Mouse (Mus musculus): ENCODE data around the gene Chd5. TPM values are rescaled to one million over a fixed set of nuclear protein-coding genes. Genes with fewer than 3 reads are reported as not detected.

Chd5 gene
- total and polyA plus RNA-seq, 2 experiments from 2014 or later, result 0.03 to 0.11 TPM

DNA sequence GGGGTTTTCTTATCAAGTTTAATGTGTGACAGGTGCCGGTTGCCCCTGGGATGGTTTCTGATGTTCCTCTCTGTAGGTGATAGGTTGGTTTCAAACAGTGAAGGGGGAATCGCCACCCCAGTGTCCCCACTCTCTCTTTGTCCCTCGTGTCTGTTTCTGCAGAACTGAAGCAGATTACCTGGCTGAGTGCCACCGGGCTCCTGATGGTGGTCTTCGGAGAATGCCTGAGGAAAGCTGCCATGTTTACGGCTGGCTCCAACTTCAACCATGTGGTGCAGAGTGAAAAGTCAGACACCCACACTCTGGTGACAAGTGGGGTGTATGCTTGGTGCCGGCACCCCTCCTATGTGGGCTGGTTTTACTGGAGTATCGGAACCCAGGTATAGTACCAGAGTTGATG, 38.1 kb upstream of the Chd5 start:
- Histone ChIP-seq H3K36me3 (replicated peaks; ENCODE audit: control insufficient read depth, insufficient read depth, low read length) (peaks cover 42% of the 10 kb centered on the region), H3K9me3 (replicated peaks; ENCODE audit: control insufficient read depth, low read length) (no peaks in the 10 kb centered on the region), H3K4me2 (ENCODE audit: low read depth, low read length) (no peak overlapping the region), H3K4me3 (ENCODE audit: low read depth, low read length) (no peak overlapping the region), H3K27ac (ENCODE audit: low read depth) (no peak overlapping the region), H3K27me3 (ENCODE audit: control insufficient read depth, insufficient read depth, low read length) (no peaks in the 10 kb centered on the region), H3K4me1 (ENCODE audit: control insufficient read depth, insufficient read depth) (peaks cover 10% of the 10 kb centered on the region; the same call in 1 of the 2 replicates), H3K9ac (replicated peaks; ENCODE audit: low read depth, low read length) (no peak overlapping the region)
- 88% methylated on average over 8 of the region's 8 CpGs for WGBS
- ATAC-seq (ENCODE audit: insufficient read depth, low read depth) (no peak), DNase-seq (ENCODE audit: low spot score) (no peak)
- TF ChIP-seq EP300 (IDR thresholded peaks at IDR 0.05; ENCODE audit: low read depth) (no peak), CTCF (IDR thresholded peaks at IDR 0.05; ENCODE audit: low read depth) (no peak)

DNA sequence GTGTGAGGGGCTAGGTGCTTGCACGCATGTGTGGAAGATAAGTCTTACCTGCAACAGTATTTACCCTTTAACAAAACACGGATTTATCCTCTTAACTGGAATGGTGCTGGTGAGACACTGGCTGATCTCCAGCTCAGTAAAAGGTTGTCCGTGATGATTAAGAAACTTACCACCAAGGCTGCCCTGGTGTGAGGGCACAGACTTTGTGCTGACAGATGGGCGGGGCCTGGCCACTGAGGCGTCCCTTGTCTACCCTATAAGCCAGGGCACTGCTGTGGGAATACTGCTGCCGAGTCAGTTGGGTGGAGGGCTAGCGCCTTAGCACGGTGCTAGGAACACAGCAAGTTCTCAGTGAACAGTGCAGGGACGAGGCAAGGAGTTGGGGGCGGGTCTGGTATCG, 36.4 kb upstream of the Chd5 start:
- Histone ChIP-seq H3K9me3 (replicated peaks; ENCODE audit: control insufficient read depth, low read length) (no peaks in the 10 kb centered on the region), H3K27me3 (ENCODE audit: control insufficient read depth, insufficient read depth, low read length) (no peaks in the 10 kb centered on the region), H3K27ac (ENCODE audit: low read depth) (no peak overlapping the region), H3K4me1 (ENCODE audit: control insufficient read depth, insufficient read depth) (peaks cover 6% of the 10 kb centered on the region; the same call in 1 of the 2 replicates), H3K36me3 (replicated peaks; ENCODE audit: control insufficient read depth, insufficient read depth, low read length) (peaks cover 54% of the 10 kb centered on the region), H3K9ac (replicated peaks; ENCODE audit: low read depth, low read length) (no peak overlapping the region), H3K4me3 (ENCODE audit: low read depth, low read length) (no peak overlapping the region), H3K4me2 (ENCODE audit: low read depth, low read length) (no peak overlapping the region)
- no peak for TF ChIP-seq CTCF (IDR thresholded peaks at IDR 0.05; ENCODE audit: low read depth)
- no peak for TF ChIP-seq EP300 (IDR thresholded peaks at IDR 0.05; ENCODE audit: low read depth)
- ATAC-seq (ENCODE audit: insufficient read depth, low read depth), result no peak
- WGBS, result 74% methylated on average over 11 of the region's 11 CpGs
- DNase-seq (ENCODE audit: low spot score), result no peak

DNA sequence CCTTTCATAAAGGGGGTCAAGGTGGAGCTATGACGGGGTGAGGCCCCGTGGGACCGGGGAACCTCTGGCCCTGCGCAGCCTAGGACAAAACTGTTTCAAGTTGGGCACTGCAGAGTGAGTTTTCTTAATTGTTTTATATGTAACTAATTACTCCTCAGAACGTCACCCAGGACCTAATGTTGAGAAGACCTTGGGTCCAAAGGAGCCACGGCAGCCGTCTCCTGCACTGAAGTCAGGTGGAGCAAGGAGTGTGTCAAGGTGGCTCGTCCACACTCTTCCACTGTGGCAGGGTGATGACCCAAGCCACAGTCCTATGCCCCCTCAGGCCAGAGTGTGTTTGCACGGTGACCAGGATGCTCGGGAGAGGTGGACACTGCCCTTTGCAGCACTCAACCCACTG, 35.3 kb upstream of the Chd5 start:
- Histone ChIP-seq H3K4me2 (ENCODE audit: low read depth, low read length) (no peak overlapping the region), H3K4me1 (ENCODE audit: control insufficient read depth, insufficient read depth) (peaks cover 2% of the 10 kb centered on the region; the same call in 1 of the 2 replicates), H3K36me3 (replicated peaks; ENCODE audit: control insufficient read depth, insufficient read depth, low read length) (peaks cover 65% of the 10 kb centered on the region), H3K4me3 (ENCODE audit: low read depth, low read length) (no peak overlapping the region), H3K9me3 (replicated peaks; ENCODE audit: control insufficient read depth, low read length) (no peaks in the 10 kb centered on the region), H3K27me3 (ENCODE audit: control insufficient read depth, insufficient read depth, low read length) (no peaks in the 10 kb centered on the region), H3K27ac (ENCODE audit: low read depth) (no peak overlapping the region), H3K9ac (replicated peaks; ENCODE audit: low read depth, low read length) (no peak overlapping the region)
- ATAC-seq (ENCODE audit: insufficient read depth, low read depth) (no peak), DNase-seq (ENCODE audit: low spot score) (no peak)
- 92% methylated on average over 10 of the region's 10 CpGs for WGBS
- TF ChIP-seq CTCF (IDR thresholded peaks at IDR 0.05; ENCODE audit: low read depth) (no peak), EP300 (IDR thresholded peaks at IDR 0.05; ENCODE audit: low read depth) (no peak)

DNA sequence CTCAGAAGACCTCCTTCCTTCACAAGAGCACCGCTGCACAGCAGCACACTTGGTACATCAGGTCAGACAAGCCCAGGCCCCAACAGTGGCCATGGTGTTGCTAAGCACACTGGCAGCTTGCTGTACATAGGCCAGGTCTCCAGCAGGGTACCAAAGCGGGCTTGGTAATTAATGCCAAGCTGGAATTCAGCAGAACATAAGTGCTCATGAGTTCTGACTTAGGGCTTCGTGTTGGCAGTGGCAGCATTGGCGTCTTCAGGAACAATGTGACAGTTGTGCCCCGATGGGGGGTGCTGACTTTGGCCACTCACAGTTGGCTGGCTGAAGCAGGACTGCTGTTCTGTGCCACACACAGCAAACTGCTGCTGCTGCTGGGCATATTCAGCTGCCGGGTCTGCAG, 33.8 kb upstream of the Chd5 start:
- no peak for DNase-seq (ENCODE audit: low spot score)
- Histone ChIP-seq H3K36me3 (replicated peaks; ENCODE audit: control insufficient read depth, insufficient read depth, low read length) (peaks cover 76% of the 10 kb centered on the region), H3K27ac (ENCODE audit: low read depth) (no peak overlapping the region), H3K27me3 (ENCODE audit: control insufficient read depth, insufficient read depth, low read length) (no peaks in the 10 kb centered on the region), H3K9ac (replicated peaks; ENCODE audit: low read depth, low read length) (no peak overlapping the region), H3K4me3 (ENCODE audit: low read depth, low read length) (no peak overlapping the region), H3K4me2 (ENCODE audit: low read depth, low read length) (no peak overlapping the region), H3K9me3 (replicated peaks; ENCODE audit: control insufficient read depth, low read length) (no peaks in the 10 kb centered on the region), H3K4me1 (ENCODE audit: control insufficient read depth, insufficient read depth) (no peaks in the 10 kb centered on the region)
- no peak for ATAC-seq (ENCODE audit: insufficient read depth, low read depth)
- WGBS, result 85% methylated on average over 6 of the region's 6 CpGs
- TF ChIP-seq CTCF (IDR thresholded peaks at IDR 0.05; ENCODE audit: low read depth) (no peak), EP300 (IDR thresholded peaks at IDR 0.05; ENCODE audit: low read depth) (no peak)

DNA sequence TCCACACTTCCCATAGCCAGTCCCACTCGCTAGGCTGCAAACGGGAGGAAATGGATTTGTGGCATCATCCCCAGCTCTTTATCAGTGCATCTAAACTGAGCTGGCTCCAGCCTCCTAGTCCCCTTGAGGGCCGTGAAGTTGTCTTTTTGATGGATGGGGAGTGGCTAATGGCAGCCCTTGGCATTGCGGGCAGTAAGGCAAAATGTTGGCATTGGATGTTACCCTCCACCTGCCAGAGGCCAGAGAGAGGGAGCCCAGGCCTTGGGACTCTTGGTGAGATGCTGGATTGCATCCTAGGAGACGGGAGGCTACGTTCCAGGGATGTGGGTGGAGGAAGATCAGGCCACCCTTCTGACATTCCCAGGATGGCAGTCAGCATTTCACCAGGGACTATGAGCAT, 32.5 kb upstream of the Chd5 start:
- Histone ChIP-seq H3K9me3 (replicated peaks; ENCODE audit: control insufficient read depth, low read length) (no peaks in the 10 kb centered on the region), H3K4me1 (ENCODE audit: control insufficient read depth, insufficient read depth) (no peaks in the 10 kb centered on the region), H3K36me3 (replicated peaks; ENCODE audit: control insufficient read depth, insufficient read depth, low read length) (peaks cover 71% of the 10 kb centered on the region), H3K4me2 (ENCODE audit: low read depth, low read length) (no peak overlapping the region), H3K27ac (ENCODE audit: low read depth) (no peak overlapping the region), H3K4me3 (ENCODE audit: low read depth, low read length) (no peak overlapping the region), H3K27me3 (ENCODE audit: control insufficient read depth, insufficient read depth, low read length) (no peaks in the 10 kb centered on the region), H3K9ac (replicated peaks; ENCODE audit: low read depth, low read length) (no peak overlapping the region)
- no peak for DNase-seq (ENCODE audit: low spot score)
- ATAC-seq (ENCODE audit: insufficient read depth, low read depth), result no peak
- WGBS, result 68% methylated on average over 6 of the region's 6 CpGs
- no peak for TF ChIP-seq CTCF (IDR thresholded peaks at IDR 0.05; ENCODE audit: low read depth)
- TF ChIP-seq EP300 (IDR thresholded peaks at IDR 0.05; ENCODE audit: low read depth), result no peak

DNA sequence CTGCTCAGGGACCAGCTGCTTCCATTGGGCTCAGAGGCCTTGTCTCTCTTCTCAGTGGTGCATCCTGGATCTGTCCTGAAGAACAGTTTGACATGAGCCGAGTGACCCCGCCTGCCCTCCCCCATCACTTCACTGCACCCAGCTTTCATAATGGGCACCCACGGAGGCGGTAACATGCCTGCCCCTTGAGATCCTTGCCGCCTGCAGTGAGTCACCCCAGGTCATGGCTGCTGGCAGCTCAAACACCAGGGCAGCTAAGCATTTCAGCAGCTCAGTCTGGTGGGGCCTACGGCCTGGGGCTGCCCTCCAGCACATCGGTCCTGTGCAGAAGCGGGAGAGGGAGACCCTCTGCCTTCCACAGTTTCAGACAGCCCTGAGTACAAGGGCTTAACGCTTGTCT, 30.9 kb upstream of the Chd5 start:
- Histone ChIP-seq H3K4me2 (ENCODE audit: low read depth, low read length) (no peak overlapping the region), H3K36me3 (replicated peaks; ENCODE audit: control insufficient read depth, insufficient read depth, low read length) (peaks cover 73% of the 10 kb centered on the region), H3K27me3 (ENCODE audit: control insufficient read depth, insufficient read depth, low read length) (peaks cover 3% of the 10 kb centered on the region; the same call in 1 of the 2 replicates), H3K9me3 (replicated peaks; ENCODE audit: control insufficient read depth, low read length) (no peaks in the 10 kb centered on the region), H3K9ac (replicated peaks; ENCODE audit: low read depth, low read length) (no peak overlapping the region), H3K4me1 (ENCODE audit: control insufficient read depth, insufficient read depth) (no peaks in the 10 kb centered on the region), H3K27ac (ENCODE audit: low read depth) (no peak overlapping the region), H3K4me3 (ENCODE audit: low read depth, low read length) (no peak overlapping the region)
- ATAC-seq (ENCODE audit: insufficient read depth, low read depth), result no peak
- 74% methylated on average over 9 of the region's 9 CpGs for WGBS
- DNase-seq (ENCODE audit: low spot score), result no peak
- TF ChIP-seq EP300 (IDR thresholded peaks at IDR 0.05; ENCODE audit: low read depth) (no peak), CTCF (IDR thresholded peaks at IDR 0.05; ENCODE audit: low read depth) (no peak)

Data from heart, postnatal 0 days (tissue).